Mouse (Mus musculus): ENCODE results near the gene Ptpn18. TPM values are rescaled to one million over a fixed set of nuclear protein-coding genes. Genes with fewer than 3 reads are reported as not detected.

Gene Ptpn18
- polyA plus RNA-seq (2016; fragmentation: Nextera tagmentation; extraction: Ambion mirVana): 6.8 and 6.9 TPM in 2 replicates

- no peaks in the 10 kb centered on the region for H3K36me3 ChIP-seq
- H3K9me3 ChIP-seq: no peaks in the 10 kb centered on the region
- peak; percentile 94 for ATAC-seq (ENCODE audit: low FRiP score, low read depth)
- H3K4me1 ChIP-seq: peaks cover 13% of the 10 kb centered on the region
- no peak within 1 kb of the TSS for H3K27ac ChIP-seq (replicated peaks)
- peak within 1 kb of the TSS; percentile 60 for H3K4me3 ChIP-seq
- peak within 1 kb of the TSS; percentile 42 for H3K9ac ChIP-seq (replicated peaks)
- H3K4me2 ChIP-seq (replicated peaks): peak within 1 kb of the TSS; percentile 90
- WGBS: under 1% methylated on average over 47 of the region's 48 CpGs
- H3K27me3 ChIP-seq: peaks cover 68% of the 10 kb centered on the region
Measured at GRCm38 (mm10) chr1:34459284-34460060, at the start of gene Ptpn18. Gene Ptpn18, plus strand, starts transcription at chr1:34459762.

GRCm38 (mm10) chr1:34428466-34428865 is 31.1 kb upstream of the Ptpn18 start:
- Histone ChIP-seq H3K4me3 (no peak overlapping the region), H3K27me3 (no peaks in the 10 kb centered on the region), H3K4me2 (replicated peaks) (no peak overlapping the region), H3K36me3 (peaks cover 25% of the 10 kb centered on the region; the same call in 1 of the 2 replicates), H3K9me3 (peaks cover 39% of the 10 kb centered on the region), H3K27ac (replicated peaks) (no peak overlapping the region), H3K4me1 (0 out of 2 replicates have a peak, but pooled peaks cover 3% of the 10 kb centered on the region), H3K9ac (replicated peaks) (no peak overlapping the region)
- ATAC-seq (ENCODE audit: low FRiP score, low read depth): no peak
- WGBS: 96% methylated on average over 2 of the region's 2 CpGs

GRCm38 (mm10) chr1:34429281-34429680 is 30.3 kb upstream of the Ptpn18 start:
- 94% methylated on average over 4 of the region's 4 CpGs for WGBS
- H3K27ac ChIP-seq (replicated peaks): no peak overlapping the region
- peaks cover 25% of the 10 kb centered on the region; the same call in 1 of the 2 replicates for H3K36me3 ChIP-seq
- H3K9me3 ChIP-seq: peaks cover 39% of the 10 kb centered on the region
- no peaks in the 10 kb centered on the region for H3K27me3 ChIP-seq
- no peak overlapping the region for H3K9ac ChIP-seq (replicated peaks)
- ATAC-seq (ENCODE audit: low FRiP score, low read depth): no peak
- no peak overlapping the region for H3K4me2 ChIP-seq (replicated peaks)
- no peak overlapping the region for H3K4me3 ChIP-seq
- peaks cover 10% of the 10 kb centered on the region for H3K4me1 ChIP-seq

- no peak overlapping the region for H3K27ac ChIP-seq (replicated peaks)
- no peak overlapping the region for H3K4me3 ChIP-seq
- peaks cover 39% of the 10 kb centered on the region for H3K9me3 ChIP-seq
- no peak overlapping the region for H3K4me2 ChIP-seq (replicated peaks)
- H3K4me1 ChIP-seq: peaks cover 10% of the 10 kb centered on the region
- 95% methylated on average over 3 of the region's 3 CpGs for WGBS
- no peak overlapping the region for H3K9ac ChIP-seq (replicated peaks)
- H3K27me3 ChIP-seq: no peaks in the 10 kb centered on the region
- ATAC-seq (ENCODE audit: low FRiP score, low read depth): no peak
- peaks cover 25% of the 10 kb centered on the region; the same call in 1 of the 2 replicates for H3K36me3 ChIP-seq
Measured at GRCm38 (mm10) chr1:34430981-34431380, 28.6 kb upstream of the Ptpn18 start.

- peaks cover 25% of the 10 kb centered on the region; the same call in 1 of the 2 replicates for H3K36me3 ChIP-seq
- no peak for ATAC-seq (ENCODE audit: low FRiP score, low read depth)
- H3K4me3 ChIP-seq: no peak overlapping the region
- H3K9ac ChIP-seq (replicated peaks): no peak overlapping the region
- H3K4me1 ChIP-seq: peaks cover 10% of the 10 kb centered on the region
- 98% methylated on average over 9 of the region's 9 CpGs for WGBS
- H3K27me3 ChIP-seq: no peaks in the 10 kb centered on the region
- no peak overlapping the region for H3K4me2 ChIP-seq (replicated peaks)
- peaks cover 39% of the 10 kb centered on the region for H3K9me3 ChIP-seq
- no peak overlapping the region for H3K27ac ChIP-seq (replicated peaks)
Measured at GRCm38 (mm10) chr1:34431431-34431830, 28.1 kb upstream of the Ptpn18 start.

GRCm38 (mm10) chr1:34432411-34432775 is 27.2 kb upstream of the Ptpn18 start:
- H3K9ac ChIP-seq (replicated peaks): peak overlapping the region; percentile 47
- H3K36me3 ChIP-seq: peaks cover 30% of the 10 kb centered on the region; the same call in 1 of the 2 replicates
- ATAC-seq (ENCODE audit: low FRiP score, low read depth): no peak
- peaks cover 37% of the 10 kb centered on the region for H3K9me3 ChIP-seq
- H3K4me3 ChIP-seq: peak overlapping the region; percentile 41
- peaks cover 10% of the 10 kb centered on the region for H3K4me1 ChIP-seq
- H3K27me3 ChIP-seq: no peaks in the 10 kb centered on the region
- 28% methylated on average over 13 of the region's 13 CpGs for WGBS
- peak overlapping the region; percentile 69 for H3K27ac ChIP-seq (replicated peaks)
- H3K4me2 ChIP-seq (replicated peaks): peak overlapping the region; percentile 54

GRCm38 (mm10) chr1:34432776-34433481 is 26.6 kb upstream of the Ptpn18 start:
- H3K27ac ChIP-seq (replicated peaks): peak overlapping the region; percentile 69
- peaks cover 31% of the 10 kb centered on the region; the same call in 1 of the 2 replicates for H3K36me3 ChIP-seq
- WGBS: 5% methylated on average over 35 of the region's 35 CpGs
- peak overlapping the region; percentile 54 for H3K4me2 ChIP-seq (replicated peaks)
- H3K4me3 ChIP-seq: peak overlapping the region; percentile 41
- ATAC-seq (ENCODE audit: low FRiP score, low read depth): peak; percentile 35
- no peaks in the 10 kb centered on the region for H3K27me3 ChIP-seq
- H3K9ac ChIP-seq (replicated peaks): peak overlapping the region; percentile 47
- H3K9me3 ChIP-seq: peaks cover 34% of the 10 kb centered on the region
- H3K4me1 ChIP-seq: peaks cover 10% of the 10 kb centered on the region

GRCm38 (mm10) chr1:34433891-34434521 is 25.6 kb upstream of the Ptpn18 start:
- no peak overlapping the region; the same call in 1 of the 2 replicates for H3K9ac ChIP-seq (replicated peaks)
- H3K4me2 ChIP-seq (replicated peaks): peak overlapping the region; percentile 54
- H3K9me3 ChIP-seq: peaks cover 25% of the 10 kb centered on the region
- H3K27ac ChIP-seq (replicated peaks): 0 out of 2 replicates have a peak overlapping the region, but pooled peaks have one; percentile 11
- no peak for ATAC-seq (ENCODE audit: low FRiP score, low read depth)
- peaks cover 16% of the 10 kb centered on the region for H3K4me1 ChIP-seq
- WGBS: 8% methylated on average over 19 of the region's 19 CpGs
- H3K4me3 ChIP-seq: peak overlapping the region; percentile 59
- H3K27me3 ChIP-seq: no peaks in the 10 kb centered on the region
- H3K36me3 ChIP-seq: peaks cover 31% of the 10 kb centered on the region; the same call in 1 of the 2 replicates

- H3K27ac ChIP-seq (replicated peaks): peak overlapping the region; percentile 76
- H3K27me3 ChIP-seq: no peaks in the 10 kb centered on the region
- ATAC-seq (ENCODE audit: low FRiP score, low read depth): peak; percentile 3; the same call in 1 of the 2 replicates
- H3K9me3 ChIP-seq: peaks cover 19% of the 10 kb centered on the region
- peak overlapping the region; percentile 59 for H3K4me3 ChIP-seq
- peaks cover 24% of the 10 kb centered on the region; the same call in 1 of the 2 replicates for H3K36me3 ChIP-seq
- H3K4me2 ChIP-seq (replicated peaks): peak overlapping the region; percentile 54
- WGBS: under 1% methylated on average over 30 of the region's 30 CpGs
- H3K9ac ChIP-seq (replicated peaks): peak overlapping the region; percentile 69
- H3K4me1 ChIP-seq: peaks cover 16% of the 10 kb centered on the region
Measured at GRCm38 (mm10) chr1:34434660-34435160, 24.9 kb upstream of the Ptpn18 start.

- peaks cover 11% of the 10 kb centered on the region for H3K9me3 ChIP-seq
- peak overlapping the region; percentile 69 for H3K9ac ChIP-seq (replicated peaks)
- peak overlapping the region; percentile 54 for H3K4me2 ChIP-seq (replicated peaks)
- peaks cover 20% of the 10 kb centered on the region for H3K4me1 ChIP-seq
- H3K27ac ChIP-seq (replicated peaks): peak overlapping the region; percentile 76
- H3K27me3 ChIP-seq: no peaks in the 10 kb centered on the region
- WGBS: 30% methylated on average over 8 of the region's 8 CpGs
- H3K36me3 ChIP-seq: peaks cover 16% of the 10 kb centered on the region; the same call in 1 of the 2 replicates
- ATAC-seq (ENCODE audit: low FRiP score, low read depth): no peak
- peak overlapping the region; percentile 59 for H3K4me3 ChIP-seq
Measured at GRCm38 (mm10) chr1:34435371-34436120, 24.0 kb upstream of the Ptpn18 start.

GRCm38 (mm10) chr1:34436374-34436773 is 23.2 kb upstream of the Ptpn18 start:
- H3K4me1 ChIP-seq: peaks cover 25% of the 10 kb centered on the region
- H3K4me3 ChIP-seq: no peak overlapping the region
- ATAC-seq (ENCODE audit: low FRiP score, low read depth): no peak
- WGBS: 86% methylated on average over 3 of the region's 3 CpGs
- H3K4me2 ChIP-seq (replicated peaks): no peak overlapping the region
- H3K36me3 ChIP-seq: peaks cover 10% of the 10 kb centered on the region; the same call in 1 of the 2 replicates
- H3K9me3 ChIP-seq: peaks cover 3% of the 10 kb centered on the region; the same call in 1 of the 2 replicates
- no peaks in the 10 kb centered on the region for H3K27me3 ChIP-seq
- H3K27ac ChIP-seq (replicated peaks): no peak overlapping the region
- H3K9ac ChIP-seq (replicated peaks): no peak overlapping the region
